Mouse (Mus musculus): ENCODE measurements at regions not wholly inside any gene's neighbourhood (a gene's known extent, or its start where the extent isn't known, plus 50 kb on each side); places are given as distances from the start of the nearest gene placed in this dataset.

DNA sequence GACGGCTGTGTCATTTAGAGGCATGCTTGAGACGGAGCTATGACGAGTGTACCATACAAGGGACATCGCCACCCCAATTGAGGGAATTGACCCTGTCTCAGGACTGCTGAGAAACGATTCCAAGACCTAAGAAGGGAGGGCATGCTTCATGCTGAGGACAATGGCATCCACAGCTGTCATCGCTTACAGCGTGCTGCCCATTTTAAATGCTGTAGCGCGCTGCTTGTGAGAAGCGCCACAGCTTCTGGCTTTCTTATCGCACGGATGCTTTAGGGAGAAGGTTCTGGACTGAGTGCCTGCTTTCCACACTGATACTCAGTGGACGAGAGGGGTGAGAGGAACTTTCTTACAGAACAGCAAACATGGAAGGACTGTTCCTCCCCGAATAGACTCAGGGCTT lies 357.8 kb upstream of the Arglu1 start:
- TF ChIP-seq POLR2A (IDR thresholded peaks at IDR 0.05; ENCODE audit: borderline replicate concordance, insufficient read depth, low read length), result no peak
- TF ChIP-seq CTCF (IDR thresholded peaks at IDR 0.05; ENCODE audit: borderline replicate concordance, insufficient read depth, low read depth, low read length), result no peak

All from cerebellum, adult 2 months (tissue).